Mouse (Mus musculus): ENCODE results near the gene Atg13.
A peak's percentile ranks its signal among the peaks of the same experiment; 100 is the strongest.

Atg13 gene

DNA sequence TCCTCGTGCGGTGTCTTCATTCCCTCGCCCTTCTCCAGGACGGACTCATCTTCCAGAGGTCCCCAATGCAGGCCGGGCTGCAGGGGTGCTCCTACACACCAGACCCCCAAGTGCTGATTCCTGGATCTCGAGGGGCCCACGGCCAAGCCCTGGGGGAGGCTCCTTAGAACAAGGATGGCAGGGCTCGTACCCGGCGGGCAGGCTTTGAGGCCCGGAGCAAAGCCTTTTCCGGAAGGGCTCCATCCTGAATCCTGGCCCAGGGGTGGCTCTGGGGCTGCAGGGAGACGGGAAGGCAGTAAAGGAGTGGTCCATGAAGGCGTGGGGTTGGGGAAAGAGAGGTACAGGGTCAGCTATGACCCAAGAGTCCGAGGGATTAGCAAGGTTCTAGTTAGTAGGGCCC, 61.2 kb downstream of the Atg13 start:
- DNase-seq (ENCODE audit: low spot score) = no peak

DNA sequence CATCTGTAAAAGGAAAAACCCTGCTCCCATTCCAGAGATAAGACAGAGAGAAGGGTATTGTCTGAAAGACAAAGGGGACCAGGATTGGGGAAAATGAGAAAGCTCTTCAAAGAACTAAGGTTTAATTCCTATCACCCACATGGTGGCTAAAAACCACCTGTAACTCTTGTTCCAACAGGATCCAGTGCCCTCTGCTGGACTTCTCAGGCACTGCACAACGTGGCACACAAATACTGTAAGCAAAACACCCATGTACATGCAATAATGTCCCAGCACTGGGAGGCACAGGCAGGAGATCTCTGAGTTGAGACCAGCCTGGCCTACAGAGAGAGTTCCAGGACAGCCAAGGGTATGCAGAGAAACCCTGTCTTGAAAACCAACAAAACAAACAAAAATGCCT, 63.6 kb downstream of the Atg13 start:
- peak; percentile 48 for DNase-seq (ENCODE audit: low spot score)

DNA sequence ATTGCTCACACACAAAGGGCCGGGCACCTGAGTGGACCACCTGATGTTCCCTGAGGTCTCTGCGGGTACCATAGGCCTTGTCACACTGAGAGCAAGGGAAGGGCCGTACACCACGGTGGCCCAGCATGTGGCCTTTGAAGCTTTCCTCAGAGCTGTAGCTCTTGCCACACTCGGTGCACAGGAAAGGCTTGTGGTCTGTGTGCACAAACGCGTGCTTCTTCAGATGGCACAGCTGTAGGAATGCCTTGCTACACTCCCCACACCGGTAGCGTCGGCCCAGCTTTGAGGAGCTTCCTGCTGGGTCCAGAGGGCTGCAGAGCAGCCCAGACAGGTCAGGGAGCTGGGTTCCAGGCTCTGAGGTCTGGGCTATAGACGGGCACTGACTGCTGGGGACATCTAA, 64.6 kb downstream of the Atg13 start:
- DNase-seq (ENCODE audit: low spot score) = no peak

DNA sequence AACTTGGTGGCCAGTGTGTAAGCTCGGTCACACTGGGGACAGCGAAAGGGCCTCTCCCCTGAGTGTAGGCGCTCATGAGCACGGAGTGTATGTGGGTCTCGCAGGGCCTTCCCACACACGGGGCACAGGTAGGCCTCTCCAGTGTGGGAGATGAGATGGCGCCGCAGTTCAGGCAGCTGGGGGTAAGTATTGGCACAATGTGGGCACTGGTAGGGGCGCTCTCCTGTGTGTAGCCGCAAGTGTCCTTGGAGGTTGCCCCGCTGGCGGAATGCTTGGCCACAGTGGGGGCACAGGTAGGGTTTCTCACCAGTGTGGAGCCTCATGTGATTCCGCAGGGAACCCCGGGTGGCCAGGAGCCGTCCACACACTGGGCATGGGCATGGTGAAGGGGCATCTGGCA, 65.0 kb downstream of the Atg13 start:
- DNase-seq (ENCODE audit: low spot score) = no peak

DNA sequence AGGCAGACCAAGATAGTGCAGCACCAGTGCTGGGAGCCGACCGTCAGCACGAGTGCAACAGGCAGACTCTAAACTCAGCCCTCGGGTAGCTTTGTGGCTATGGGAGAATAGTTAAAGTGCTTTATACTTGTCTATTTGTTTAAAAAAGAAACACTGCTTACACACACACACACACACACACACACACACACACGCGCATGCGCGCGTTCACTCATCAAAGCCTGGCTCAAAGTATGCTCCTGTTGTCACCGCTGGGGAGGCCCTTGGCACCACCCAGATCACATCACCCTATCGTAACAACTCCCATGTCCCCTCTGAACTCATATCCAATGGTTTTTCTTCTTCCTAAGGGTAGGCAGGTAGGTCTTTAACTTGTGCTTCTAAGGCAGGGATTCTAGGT, 66.4 kb downstream of the Atg13 start:
- DNase-seq (ENCODE audit: low spot score) = no peak

DNA sequence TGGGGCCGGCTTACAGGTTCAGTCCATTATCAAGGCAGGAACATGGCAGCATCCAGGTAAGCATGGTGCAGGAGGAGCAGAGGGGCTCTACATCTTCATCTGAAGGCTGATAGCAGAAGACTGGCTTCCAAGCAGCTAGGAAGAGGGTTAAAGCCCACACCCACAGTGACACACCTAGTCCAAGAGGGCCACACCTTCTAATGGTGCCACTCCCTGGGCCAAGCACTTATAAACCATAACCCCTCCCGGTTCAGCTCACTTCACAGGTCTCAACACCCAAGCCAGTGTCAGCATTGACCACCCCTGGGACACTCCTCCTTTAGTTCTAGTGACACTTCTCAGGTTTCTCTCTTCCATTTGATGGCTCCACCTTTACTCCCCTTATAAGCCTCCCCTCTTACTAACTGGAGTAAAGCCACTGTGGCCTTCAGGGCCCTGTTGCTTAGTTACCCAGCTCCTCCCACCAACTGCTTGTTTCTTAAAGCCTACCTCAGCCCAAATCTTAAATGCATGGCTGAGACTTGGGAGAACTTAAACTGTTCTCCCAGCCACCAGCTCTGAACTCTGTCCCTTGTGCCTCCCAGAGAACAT, 67.5 kb downstream of the Atg13 start:
- no peak for DNase-seq (ENCODE audit: low spot score)

DNA sequence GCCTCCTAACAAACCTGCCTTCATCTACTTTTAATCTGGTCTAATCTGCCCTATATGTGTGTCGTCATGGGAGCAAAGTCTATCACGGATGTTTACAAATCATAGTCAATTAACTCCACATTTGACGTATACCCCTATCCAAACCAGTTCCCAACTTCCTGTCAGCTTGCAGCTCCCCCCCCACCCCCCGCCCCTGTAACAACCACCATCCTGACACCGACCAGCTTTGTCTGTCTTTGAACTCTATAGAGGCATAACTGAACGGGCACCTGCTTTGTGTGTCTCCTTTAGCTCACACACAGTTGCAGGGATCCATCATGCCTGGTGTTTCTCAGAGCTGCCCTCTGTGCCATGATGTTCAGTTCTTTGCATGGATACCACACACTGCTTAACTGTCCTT, 71.4 kb downstream of the Atg13 start:
- no peak for DNase-seq (ENCODE audit: low spot score)

DNA sequence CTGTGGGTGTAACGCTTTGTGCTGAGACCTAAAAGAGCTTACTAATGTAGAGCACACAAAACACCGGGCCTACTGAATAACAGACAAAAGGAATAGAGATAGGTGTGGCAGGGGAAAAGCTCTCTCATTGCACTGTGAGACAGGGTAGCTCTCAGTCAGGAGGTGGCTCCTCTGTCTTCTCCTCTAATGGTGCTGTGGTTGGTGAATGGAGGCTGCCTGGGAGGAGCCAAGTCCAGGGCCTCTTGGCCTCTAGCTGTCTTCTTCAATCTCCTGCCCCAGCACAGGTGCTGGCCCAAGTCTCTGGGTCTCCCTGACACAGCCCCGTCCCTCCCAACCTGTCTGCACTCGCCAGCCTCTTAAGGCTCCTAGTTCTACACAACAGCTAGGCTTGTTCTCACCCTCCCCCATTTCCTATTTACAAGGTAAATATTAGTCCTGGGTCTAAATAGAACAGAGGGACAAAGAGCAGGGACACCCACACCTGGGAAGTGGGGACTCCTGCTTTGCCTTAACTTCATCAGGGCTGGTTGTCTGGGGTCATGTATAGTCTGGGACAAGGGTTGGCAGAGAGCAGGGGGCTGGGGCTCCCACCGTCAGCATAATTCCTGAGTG, 73.5 kb downstream of the Atg13 start:
- DNase-seq (ENCODE audit: low spot score) = no peak

DNA sequence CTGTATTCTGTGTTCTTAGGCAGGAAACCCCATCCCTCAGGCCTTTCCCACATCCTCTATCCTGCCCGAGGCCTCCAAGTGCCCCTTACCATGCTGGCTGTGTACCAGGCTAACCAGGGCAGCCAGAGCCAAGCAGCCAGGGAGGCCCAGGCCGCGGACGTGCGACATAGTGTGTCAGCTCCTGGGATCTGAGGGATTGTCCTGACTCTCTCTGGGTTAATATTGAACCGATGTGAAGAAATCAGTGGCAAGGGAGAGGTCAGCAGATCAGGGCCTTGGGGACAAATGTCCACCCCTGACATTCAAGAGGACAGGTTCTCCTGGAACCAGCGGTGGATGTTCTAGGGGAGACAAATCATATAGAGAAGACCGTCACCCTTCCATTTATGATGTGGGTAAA, 74.1 kb downstream of the Atg13 start, which contains the start of gene F2:
Gene F2, minus strand, starts transcription at position 186 of the 400 bp plus-strand sequence.
- no peak for DNase-seq (ENCODE audit: low spot score)

DNA sequence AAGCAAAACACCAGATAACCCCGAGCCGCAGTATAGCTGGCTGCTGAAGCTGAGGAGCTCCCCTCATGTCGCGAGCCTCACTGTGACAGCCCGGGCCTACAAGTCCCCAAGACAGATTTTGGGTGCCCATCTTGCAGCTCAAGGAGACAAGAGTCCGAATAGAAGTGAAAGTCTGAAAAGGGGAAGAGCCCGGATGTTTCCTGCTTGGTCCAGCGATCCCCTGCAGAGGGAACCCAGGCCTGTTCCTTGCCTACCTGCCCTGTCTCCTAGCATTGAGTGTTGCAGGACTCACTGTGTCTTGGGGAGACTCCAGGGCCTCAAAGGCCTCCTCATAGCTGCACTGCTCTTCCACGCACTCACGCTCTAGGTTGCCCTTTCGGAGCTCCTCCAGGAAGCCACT, 74.9 kb downstream of the Atg13 start:
- DNase-seq (ENCODE audit: low spot score) = no peak

DNA sequence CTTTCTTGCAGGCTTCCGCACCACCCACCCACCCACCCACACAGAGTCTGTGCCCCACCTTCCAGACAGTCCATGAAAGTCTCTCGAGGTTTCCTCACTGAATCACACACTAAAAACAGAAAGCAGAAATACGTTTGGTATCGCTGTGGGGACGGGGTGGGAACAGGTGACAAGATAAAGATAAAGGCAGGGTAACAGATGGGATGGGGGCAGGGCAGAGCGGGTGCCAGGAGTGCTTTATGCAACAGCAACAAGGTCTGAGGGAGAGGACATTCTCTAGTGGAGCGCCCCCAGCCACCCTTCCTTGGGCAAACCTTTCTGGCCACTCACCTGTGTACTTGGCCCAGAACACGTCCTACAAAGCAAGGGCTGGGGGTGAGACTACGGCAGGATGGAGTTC, 75.5 kb downstream of the Atg13 start:
- no peak for DNase-seq (ENCODE audit: low spot score)

DNA sequence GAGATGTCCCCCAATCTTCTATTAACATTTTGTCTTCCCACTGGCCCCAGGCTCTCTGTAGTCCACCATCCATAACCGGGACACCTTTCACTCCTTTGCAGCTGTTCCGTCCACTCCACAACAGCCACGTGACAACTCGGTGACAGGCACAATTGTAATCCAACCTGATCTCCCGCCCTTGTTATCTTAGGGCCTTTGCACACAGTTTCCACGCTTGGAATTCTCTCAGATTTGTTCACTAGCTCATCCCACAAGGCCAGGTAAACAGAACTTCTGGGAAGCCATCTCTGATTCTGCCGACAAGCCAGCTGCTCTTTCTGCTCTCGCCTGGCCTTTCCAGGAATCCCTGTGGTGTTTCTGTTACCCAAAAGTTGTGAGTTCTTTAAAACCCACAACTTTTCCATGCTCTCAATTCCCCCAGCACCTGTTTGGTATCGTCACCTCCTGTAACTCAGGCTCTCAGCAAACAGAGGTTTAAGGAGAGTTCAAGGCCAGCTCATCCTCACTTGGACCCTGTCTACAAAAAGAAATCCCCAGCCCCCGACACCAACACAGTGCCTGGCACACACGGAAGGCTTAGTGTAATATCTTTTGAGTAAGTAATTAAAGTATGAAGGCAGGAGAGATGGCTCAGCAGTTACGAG, 76.9 kb downstream of the Atg13 start:
- no peak for DNase-seq (ENCODE audit: low spot score)

DNA sequence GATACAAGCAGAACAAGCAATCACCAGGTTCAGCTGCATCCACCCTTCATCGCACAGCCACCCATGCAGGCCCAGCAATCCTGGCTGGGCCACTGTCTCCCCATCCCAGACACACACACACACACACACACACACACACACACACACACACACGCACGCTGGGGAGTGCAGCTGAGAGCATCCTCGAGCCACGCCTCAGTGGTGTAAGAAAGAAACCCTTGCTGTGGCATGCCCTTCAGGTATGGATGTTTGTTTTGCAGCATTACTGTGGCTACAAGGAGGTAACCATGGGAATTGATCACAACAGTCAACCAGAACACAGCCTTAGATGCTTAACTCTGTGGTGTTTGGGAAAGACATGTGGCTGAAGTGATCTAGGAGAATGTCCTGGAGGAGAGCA, 78.1 kb downstream of the Atg13 start:
- DNase-seq (ENCODE audit: low spot score) = no peak

DNA sequence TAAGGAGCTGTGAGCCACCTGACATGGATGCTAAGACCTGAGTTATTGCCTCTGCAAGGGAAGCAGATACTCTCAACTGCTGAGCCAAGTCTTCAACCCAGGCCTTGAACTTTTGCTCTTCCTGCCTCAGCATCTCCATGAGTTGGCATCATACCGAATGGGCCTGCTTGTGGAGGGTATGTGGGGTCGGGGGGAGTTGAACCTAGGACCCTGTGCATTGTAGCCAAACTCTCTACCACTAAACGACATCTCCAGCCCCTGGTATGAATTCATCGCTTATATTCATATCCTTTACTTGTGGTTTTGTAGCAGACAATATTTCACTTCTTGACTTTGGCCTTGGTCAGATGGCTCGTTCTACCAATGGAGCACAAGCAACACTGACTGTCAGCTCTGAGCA, 78.5 kb downstream of the Atg13 start:
- no peak for DNase-seq (ENCODE audit: low spot score)

DNA sequence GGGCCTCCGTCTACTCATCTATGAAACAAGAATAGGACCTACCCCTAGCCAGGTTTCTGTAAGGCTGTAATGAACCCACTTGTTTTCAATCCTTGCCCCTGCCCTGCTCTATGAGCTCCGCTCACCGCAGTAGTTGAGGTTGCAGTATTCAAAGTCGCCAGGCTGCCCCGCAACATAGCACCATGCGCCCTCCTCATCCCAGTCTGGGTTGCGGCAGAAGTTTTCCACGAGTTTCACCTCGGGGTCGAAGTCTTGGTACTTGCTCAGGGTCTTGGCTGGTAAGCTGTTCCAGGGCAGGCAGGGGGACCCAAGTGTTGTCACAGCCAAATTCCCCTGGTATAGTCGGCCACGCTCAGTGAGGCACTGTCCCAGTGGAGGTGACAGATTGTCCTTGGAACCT, 80.0 kb downstream of the Atg13 start:
- DNase-seq (ENCODE audit: low spot score) = no peak

DNA sequence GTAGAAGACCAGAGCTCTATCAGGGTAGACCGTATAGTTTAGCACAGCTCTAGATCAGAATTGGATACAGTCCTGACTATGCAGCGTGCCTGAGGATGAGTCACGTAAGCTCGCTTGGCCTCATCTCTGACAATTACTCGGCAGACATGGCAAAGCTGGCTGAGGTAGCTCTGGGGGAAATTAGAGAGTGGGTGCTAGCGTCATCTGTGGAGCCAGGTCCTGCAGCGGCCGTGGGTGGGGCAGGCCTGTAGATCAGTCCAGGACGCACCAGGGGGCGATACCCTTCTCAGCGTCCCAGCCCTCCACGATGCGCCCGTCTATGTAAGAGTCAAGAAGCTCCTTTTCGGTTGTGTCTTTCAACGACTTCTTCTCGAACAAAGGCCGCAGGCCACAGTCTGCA, 80.7 kb downstream of the Atg13 start:
- DNase-seq (ENCODE audit: low spot score) = no peak

DNA sequence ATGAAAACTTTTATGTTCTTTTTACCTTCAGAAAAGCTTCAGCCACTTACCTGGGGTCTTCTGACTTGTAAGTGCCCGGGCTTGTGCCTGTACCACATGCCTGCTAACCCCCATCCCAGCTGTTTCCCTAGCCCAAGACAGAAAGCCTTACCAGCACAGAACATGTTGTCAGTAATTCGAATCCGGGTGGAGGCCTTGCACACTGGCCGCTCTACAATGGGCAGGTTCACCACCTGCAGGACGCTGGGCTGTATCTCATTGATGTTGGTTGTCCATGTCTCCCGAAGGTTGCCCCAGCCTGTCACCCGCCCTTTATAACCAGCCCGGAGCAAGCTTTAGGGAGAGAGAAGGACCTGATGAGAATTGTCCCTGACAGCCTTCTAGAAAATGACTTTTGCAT, 82.2 kb downstream of the Atg13 start:
- DNase-seq (ENCODE audit: low spot score) = no peak

DNA sequence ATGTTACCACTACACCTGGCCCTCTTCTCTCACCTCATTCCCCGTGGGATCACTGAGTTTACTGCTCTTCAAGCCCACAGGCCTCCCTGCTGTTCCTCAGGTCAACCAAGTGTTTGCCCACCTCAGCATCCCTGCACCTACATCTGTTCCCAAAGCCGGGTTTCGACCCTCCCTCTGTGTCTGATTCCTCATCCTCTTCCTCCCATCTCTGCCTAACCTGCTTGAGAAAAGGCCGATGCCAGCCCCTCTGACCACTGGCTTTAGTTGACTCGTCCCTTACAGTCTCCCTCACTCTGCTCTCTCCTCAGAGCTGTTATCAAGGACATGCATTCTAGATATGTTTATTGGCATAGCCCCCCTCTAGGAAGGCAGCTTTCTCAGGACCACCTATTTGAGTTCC, 82.9 kb downstream of the Atg13 start:
- no peak for DNase-seq (ENCODE audit: low spot score)
